Mouse (Mus musculus) layer of hippocampus, adult 9-11 months (tissue): ENCODE measurements around the gene Olfr1204.

Experiments used
- DNase-seq: peaks from one replicate; pipeline ENCODE4 v3.0.0; 2022

Gene Olfr1204

GRCm38 (mm10) chr2:88848992-88849391, at the start of gene Olfr1204:
Gene Olfr1204, plus strand, starts transcription at chr2:88849292.
- DNase-seq: no peak

GRCm38 (mm10) chr2:88814196-88814595, 34.9 kb upstream of the Olfr1204 start, which contains the start of gene Olfr1202:
Gene Olfr1202, plus strand, starts transcription at chr2:88814496.
- DNase-seq: no peak

GRCm38 (mm10) chr2:88829437-88829836, 19.7 kb upstream of the Olfr1204 start, which contains the start of gene Olfr1205:
Gene Olfr1205, plus strand, starts transcription at chr2:88829737.
- DNase-seq: no peak

- DNase-seq: no peak
These were observed 10.6 kb upstream of the Olfr1204 start for GRCm38 (mm10) chr2:88838477-88838876.

- DNase-seq: no peak
These were observed 13.8 kb downstream of the Olfr1204 start, which contains the start of gene Olfr1206 for GRCm38 (mm10) chr2:88862931-88863330. Gene Olfr1206, plus strand, starts transcription at chr2:88863231.

GRCm38 (mm10) chr2:88902211-88902610, 53.1 kb downstream of the Olfr1204 start, which contains the start of gene Olfr1208:
Gene Olfr1208, minus strand, starts transcription at chr2:88902311.
- no peak for DNase-seq
